Mouse (Mus musculus) olfactory bulb, adult 2 months (tissue): ENCODE data around the gene Scgb1b27.
"Not testable (repeated sequence)": the region's sequence is repeated elsewhere in the genome, so short reads cannot be mapped to it uniquely, and the experiment has no call there.

Experiments used
- CTCF ChIP-seq: fragments of 200-500 bp; IDR thresholded peaks from 2 replicates; pipeline ENCODE4 v1.5.1; 2012; ENCODE audit warnings: low read depth, mild to moderate bottlenecking, low read length, moderate library complexity; ENCODE audit not compliant: insufficient read depth
- POLR2A ChIP-seq: fragments of 200-500 bp; IDR thresholded peaks from 2 replicates; pipeline ENCODE4 v1.6.1; 2012; ENCODE audit warnings: mild to moderate bottlenecking, low read depth, low read length, moderate library complexity; ENCODE audit not compliant: insufficient read depth

DNA sequence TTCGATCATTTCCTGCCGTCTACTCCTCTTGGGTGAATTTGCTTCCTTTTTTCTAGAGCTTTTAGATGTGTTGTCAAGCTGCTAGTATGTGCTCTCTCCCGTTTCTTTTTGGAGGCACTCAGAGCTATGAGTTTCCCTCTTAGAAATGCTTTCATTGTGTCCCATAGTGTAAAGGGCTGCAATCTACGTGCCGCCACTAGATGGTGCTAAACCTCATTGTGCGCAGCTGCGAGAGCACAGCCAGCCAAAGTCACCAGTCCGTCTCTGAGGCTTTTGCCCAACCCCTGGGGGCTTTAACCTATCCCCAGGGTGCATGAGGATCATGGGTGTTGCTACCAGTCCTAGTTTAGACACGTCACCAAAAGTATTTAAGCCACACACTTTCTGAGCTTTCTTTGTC is 39.0 kb upstream of the Scgb1b27 start:
- TF ChIP-seq POLR2A, CTCF: not testable (repeated sequence)
